Mouse (Mus musculus): ENCODE measurements around the gene Dennd5a. TPM values are rescaled to one million over a fixed set of nuclear protein-coding genes. Genes with fewer than 3 reads are reported as not detected.
"Not testable (repeated sequence)": the region's sequence is repeated elsewhere in the genome, so short reads cannot be mapped to it uniquely, and the experiment has no call there.

Dennd5a gene
- polyA plus RNA-seq, 1 experiment from 2014 or later = 66.1 TPM

- not testable (repeated sequence) for ATAC-seq (ENCODE audit: insufficient number of reproducible peaks, insufficient read depth, low FRiP score, low read depth); H3K4me1 ChIP-seq (ENCODE audit: control insufficient read depth in 2 of 2, insufficient read depth in 2 of 2, low read length in 2 of 2); H3K9ac ChIP-seq (ENCODE audit: low read length); H3K27ac ChIP-seq (replicated peaks in 1 of 2; ENCODE audit: control insufficient read depth in 1 of 2, insufficient read depth in 1 of 2, low read depth in 2 of 2, low read length in 2 of 2); H3K4me3 ChIP-seq (ENCODE audit: control insufficient read depth in 1 of 2, insufficient read depth in 1 of 2, low read depth in 1 of 2, low read length in 2 of 2); H3K27me3 ChIP-seq (ENCODE audit: control insufficient read depth, insufficient read depth, low read length); H3K9me3 ChIP-seq (ENCODE audit: control insufficient read depth, low read length); H3K4me2 ChIP-seq (ENCODE audit: low read length)
- H3K36me3 ChIP-seq (ENCODE audit: control insufficient read depth, insufficient read depth, low read length) = peaks cover 79% of the 10 kb centered on the region
- 57% methylated on average over 5 of the region's 5 CpGs for WGBS
Observed at GRCm38 (mm10) chr7:109977131-109977530, 16.9 kb upstream of the Dennd5a start.

- H3K4me1 ChIP-seq (ENCODE audit: control insufficient read depth in 2 of 2, insufficient read depth in 2 of 2, low read length in 2 of 2) = no peaks in the 10 kb centered on the region
- no peak for ATAC-seq (ENCODE audit: insufficient number of reproducible peaks, insufficient read depth, low FRiP score, low read depth)
- no peaks in the 10 kb centered on the region for H3K9me3 ChIP-seq (ENCODE audit: control insufficient read depth, low read length)
- no peak overlapping the region for H3K27ac ChIP-seq (replicated peaks in 1 of 2; ENCODE audit: control insufficient read depth in 1 of 2, insufficient read depth in 1 of 2, low read depth in 2 of 2, low read length in 2 of 2)
- H3K27me3 ChIP-seq (ENCODE audit: control insufficient read depth, insufficient read depth, low read length) = no peaks in the 10 kb centered on the region
- H3K4me3 ChIP-seq (ENCODE audit: control insufficient read depth in 1 of 2, insufficient read depth in 1 of 2, low read depth in 1 of 2, low read length in 2 of 2) = no peak overlapping the region
- no peak overlapping the region for H3K9ac ChIP-seq (ENCODE audit: low read length)
- H3K36me3 ChIP-seq (ENCODE audit: control insufficient read depth, insufficient read depth, low read length) = peaks cover 74% of the 10 kb centered on the region
- H3K4me2 ChIP-seq (ENCODE audit: low read length) = no peak overlapping the region
- WGBS = 89% methylated on average over 6 of the region's 6 CpGs
Observed at GRCm38 (mm10) chr7:109975966-109976715, 15.9 kb upstream of the Dennd5a start.

- H3K27ac ChIP-seq (replicated peaks in 1 of 2; ENCODE audit: control insufficient read depth in 1 of 2, insufficient read depth in 1 of 2, low read depth in 2 of 2, low read length in 2 of 2) = peak overlapping the region in 1 of 2 experiments; percentile 60; a peak in 2 of 4 replicates
- H3K4me2 ChIP-seq (ENCODE audit: low read length) = no peak overlapping the region
- H3K9ac ChIP-seq (ENCODE audit: low read length) = no peak overlapping the region
- peaks cover 7 to 20% of the 10 kb centered on the region in 2 experiments for H3K4me1 ChIP-seq (ENCODE audit: control insufficient read depth in 2 of 2, insufficient read depth in 2 of 2, low read length in 2 of 2)
- peaks cover 17% of the 10 kb centered on the region for H3K36me3 ChIP-seq (ENCODE audit: control insufficient read depth, insufficient read depth, low read length)
- ATAC-seq (ENCODE audit: insufficient number of reproducible peaks, insufficient read depth, low FRiP score, low read depth) = no peak
- no peak overlapping the region for H3K4me3 ChIP-seq (ENCODE audit: control insufficient read depth in 1 of 2, insufficient read depth in 1 of 2, low read depth in 1 of 2, low read length in 2 of 2)
- H3K9me3 ChIP-seq (ENCODE audit: control insufficient read depth, low read length) = no peaks in the 10 kb centered on the region
- H3K27me3 ChIP-seq (ENCODE audit: control insufficient read depth, insufficient read depth, low read length) = no peaks in the 10 kb centered on the region
Observed at GRCm38 (mm10) chr7:109969542-109969941, 9.3 kb upstream of the Dennd5a start.

- 0% methylated on average over 2 of the region's 2 CpGs for WGBS
- Histone ChIP-seq H3K27ac (replicated peaks in 1 of 2; ENCODE audit: control insufficient read depth in 1 of 2, insufficient read depth in 1 of 2, low read depth in 2 of 2, low read length in 2 of 2) (peak overlapping the region; percentile 36 to 76; a peak in 3 of 4 replicates), H3K36me3 (ENCODE audit: control insufficient read depth, insufficient read depth, low read length) (peaks cover 17% of the 10 kb centered on the region)
Observed at GRCm38 (mm10) chr7:109968924-109969450, 8.7 kb upstream of the Dennd5a start.

GRCm38 (mm10) chr7:109967805-109968579 is 7.7 kb upstream of the Dennd5a start:
- 0 out of 2 replicates have a peak, but pooled peaks cover 3% of the 10 kb centered on the region for H3K9me3 ChIP-seq (ENCODE audit: control insufficient read depth, low read length)
- peaks cover 7 to 20% of the 10 kb centered on the region in 2 experiments for H3K4me1 ChIP-seq (ENCODE audit: control insufficient read depth in 2 of 2, insufficient read depth in 2 of 2, low read length in 2 of 2)
- WGBS = 50% methylated on average over 11 of the region's 11 CpGs
- H3K4me2 ChIP-seq (ENCODE audit: low read length) = 0 out of 2 replicates have a peak overlapping the region, but pooled peaks have one; percentile 5
- H3K9ac ChIP-seq (ENCODE audit: low read length) = peak overlapping the region; percentile 31; the same call in 1 of the 2 replicates
- H3K4me3 ChIP-seq (ENCODE audit: control insufficient read depth in 1 of 2, insufficient read depth in 1 of 2, low read depth in 1 of 2, low read length in 2 of 2) = no peak overlapping the region
- peak overlapping the region; percentile 73 to 76 for H3K27ac ChIP-seq (replicated peaks in 1 of 2; ENCODE audit: control insufficient read depth in 1 of 2, insufficient read depth in 1 of 2, low read depth in 2 of 2, low read length in 2 of 2)
- H3K36me3 ChIP-seq (ENCODE audit: control insufficient read depth, insufficient read depth, low read length) = peaks cover 12% of the 10 kb centered on the region
- no peaks in the 10 kb centered on the region for H3K27me3 ChIP-seq (ENCODE audit: control insufficient read depth, insufficient read depth, low read length)
- ATAC-seq (ENCODE audit: insufficient number of reproducible peaks, insufficient read depth, low FRiP score, low read depth) = 0 out of 2 replicates have a peak, but pooled peaks have one; percentile 14

More at GRCm38 (mm10) chr7:109968924-109969450, 8.7 kb upstream of the Dennd5a start:
- Histone ChIP-seq H3K9ac (ENCODE audit: low read length) (no peak overlapping the region), H3K4me2 (ENCODE audit: low read length) (no peak overlapping the region), H3K9me3 (ENCODE audit: control insufficient read depth, low read length) (no peaks in the 10 kb centered on the region), H3K27me3 (ENCODE audit: control insufficient read depth, insufficient read depth, low read length) (no peaks in the 10 kb centered on the region), H3K4me3 (ENCODE audit: control insufficient read depth in 1 of 2, insufficient read depth in 1 of 2, low read depth in 1 of 2, low read length in 2 of 2) (no peak overlapping the region), H3K4me1 (ENCODE audit: control insufficient read depth in 2 of 2, insufficient read depth in 2 of 2, low read length in 2 of 2) (peaks cover 7 to 20% of the 10 kb centered on the region in 2 experiments)
- peak; percentile 80 for ATAC-seq (ENCODE audit: insufficient number of reproducible peaks, insufficient read depth, low FRiP score, low read depth)

GRCm38 (mm10) chr7:109965658-109966057 is 5.4 kb upstream of the Dennd5a start:
- Histone ChIP-seq H3K4me1 (ENCODE audit: control insufficient read depth in 2 of 2, insufficient read depth in 2 of 2, low read length in 2 of 2) (peaks cover 8 to 22% of the 10 kb centered on the region in 2 experiments), H3K9me3 (ENCODE audit: control insufficient read depth, low read length) (0 out of 2 replicates have a peak, but pooled peaks cover 3% of the 10 kb centered on the region), H3K27ac (replicated peaks in 1 of 2; ENCODE audit: control insufficient read depth in 1 of 2, insufficient read depth in 1 of 2, low read depth in 2 of 2, low read length in 2 of 2) (no peak overlapping the region), H3K36me3 (ENCODE audit: control insufficient read depth, insufficient read depth, low read length) (no peaks in the 10 kb centered on the region), H3K9ac (ENCODE audit: low read length) (no peak overlapping the region), H3K4me2 (ENCODE audit: low read length) (no peak overlapping the region), H3K4me3 (ENCODE audit: control insufficient read depth in 1 of 2, insufficient read depth in 1 of 2, low read depth in 1 of 2, low read length in 2 of 2) (no peak overlapping the region), H3K27me3 (ENCODE audit: control insufficient read depth, insufficient read depth, low read length) (no peaks in the 10 kb centered on the region)
- no peak for ATAC-seq (ENCODE audit: insufficient number of reproducible peaks, insufficient read depth, low FRiP score, low read depth)

GRCm38 (mm10) chr7:109963707-109964106 is 3.4 kb upstream of the Dennd5a start:
- no peak overlapping the region for H3K4me2 ChIP-seq (ENCODE audit: low read length)
- no peak overlapping the region for H3K9ac ChIP-seq (ENCODE audit: low read length)
- H3K27ac ChIP-seq (replicated peaks in 1 of 2; ENCODE audit: control insufficient read depth in 1 of 2, insufficient read depth in 1 of 2, low read depth in 2 of 2, low read length in 2 of 2) = no peak overlapping the region
- no peak for ATAC-seq (ENCODE audit: insufficient number of reproducible peaks, insufficient read depth, low FRiP score, low read depth)
- peaks cover 6 to 16% of the 10 kb centered on the region in 2 experiments for H3K4me1 ChIP-seq (ENCODE audit: control insufficient read depth in 2 of 2, insufficient read depth in 2 of 2, low read length in 2 of 2)
- H3K9me3 ChIP-seq (ENCODE audit: control insufficient read depth, low read length) = 0 out of 2 replicates have a peak, but pooled peaks cover 3% of the 10 kb centered on the region
- H3K36me3 ChIP-seq (ENCODE audit: control insufficient read depth, insufficient read depth, low read length) = no peaks in the 10 kb centered on the region
- no peaks in the 10 kb centered on the region for H3K27me3 ChIP-seq (ENCODE audit: control insufficient read depth, insufficient read depth, low read length)
- H3K4me3 ChIP-seq (ENCODE audit: control insufficient read depth in 1 of 2, insufficient read depth in 1 of 2, low read depth in 1 of 2, low read length in 2 of 2) = no peak overlapping the region
- WGBS = 88% methylated on average over 4 of the region's 4 CpGs

Data from heart, embryonic 14.5 days (tissue).